Mouse (Mus musculus) midbrain, embryonic 14.5 days (tissue): ENCODE measurements around the gene Emsy. TPM values are rescaled to one million over a fixed set of nuclear protein-coding genes. Genes with fewer than 3 reads are reported as not detected.

Experiments
- ATAC-seq: fragments of 200-750 bp; cut with Nextera tagmentation; 2 replicates; pipeline ENCODE4 v1.8.0; 2017; ENCODE audit warnings: moderate number of reproducible peaks, moderate library complexity; ENCODE audit not compliant: low FRiP score, low TSS enrichment
- DNase-seq: peaks from one replicate; pipeline ENCODE4 v3.0.0-alpha.2; 2015
- H3K27ac ChIP-seq: fragments of 300-500 bp; sonication (generic); replicated peaks from 2 replicates; pipeline ENCODE4 v1.5.1; 2014; ENCODE audit warnings: mild to moderate bottlenecking, low read depth, low read length, moderate library complexity
- H3K27me3 ChIP-seq: fragments of 300-500 bp; sonication (generic); 2 replicates; pipeline ENCODE4 v1.6.1; 2014; ENCODE audit warnings: low read length, control low read depth, mixed read lengths; ENCODE audit not compliant: control insufficient read depth, insufficient read depth
- H3K36me3 ChIP-seq: fragments of 300-500 bp; sonication (generic); 2 replicates; pipeline ENCODE4 v1.6.1; 2014; ENCODE audit warnings: low read length, control low read depth; ENCODE audit not compliant: control insufficient read depth, insufficient read depth
- H3K4me1 ChIP-seq: fragments of 300-500 bp; sonication (generic); 2 replicates; pipeline ENCODE4 v1.6.1; 2014; ENCODE audit warnings: mild to moderate bottlenecking, antibody characterized with exemption, low read length, control low read depth; ENCODE audit not compliant: control insufficient read depth, insufficient read depth
- H3K4me2 ChIP-seq: fragments of 300-500 bp; sonication (generic); 2 replicates; pipeline ENCODE4 v1.6.1; 2014; ENCODE audit warnings: mild to moderate bottlenecking, low read length, moderate library complexity
- H3K4me3 ChIP-seq: fragments of 300-500 bp; sonication (generic); replicated peaks from 2 replicates; pipeline ENCODE4 v1.5.1; 2014; ENCODE audit warnings: low read depth, low read length
- H3K9ac ChIP-seq: fragments of 300-500 bp; sonication (generic); replicated peaks from 2 replicates; pipeline ENCODE4 v1.6.1; 2014; ENCODE audit warnings: mild to moderate bottlenecking, low read length, moderate library complexity
- H3K9me3 ChIP-seq: fragments of 300-500 bp; sonication (generic); 2 replicates; pipeline ENCODE4 v1.6.1; 2016; ENCODE audit warnings: low read length, control low read depth, mixed read lengths; ENCODE audit not compliant: control insufficient read depth
- WGBS: fragments of 180-500 bp; shearing (Covaris S2); extraction: QIAGEN DNeasy Blood & Tissue Kit; methylation state at CpG from one replicate; pipeline ENCODE4 v1.1.7; 2014; 5-methylcytosine and 5-hydroxymethylcytosine counted together
- polyA plus RNA-seq: library from polyadenylated mRNA; unstranded; fragments of >200 nt; fragmentation: Nextera tagmentation; extraction: Ambion mirVana; gene quantifications from 2 replicates; pipeline ENCODE4 v1.2.1, GENCODE M21; 2014

Emsy gene
- 48.3 and 67.7 TPM in 2 replicates for polyA plus RNA-seq

DNA sequence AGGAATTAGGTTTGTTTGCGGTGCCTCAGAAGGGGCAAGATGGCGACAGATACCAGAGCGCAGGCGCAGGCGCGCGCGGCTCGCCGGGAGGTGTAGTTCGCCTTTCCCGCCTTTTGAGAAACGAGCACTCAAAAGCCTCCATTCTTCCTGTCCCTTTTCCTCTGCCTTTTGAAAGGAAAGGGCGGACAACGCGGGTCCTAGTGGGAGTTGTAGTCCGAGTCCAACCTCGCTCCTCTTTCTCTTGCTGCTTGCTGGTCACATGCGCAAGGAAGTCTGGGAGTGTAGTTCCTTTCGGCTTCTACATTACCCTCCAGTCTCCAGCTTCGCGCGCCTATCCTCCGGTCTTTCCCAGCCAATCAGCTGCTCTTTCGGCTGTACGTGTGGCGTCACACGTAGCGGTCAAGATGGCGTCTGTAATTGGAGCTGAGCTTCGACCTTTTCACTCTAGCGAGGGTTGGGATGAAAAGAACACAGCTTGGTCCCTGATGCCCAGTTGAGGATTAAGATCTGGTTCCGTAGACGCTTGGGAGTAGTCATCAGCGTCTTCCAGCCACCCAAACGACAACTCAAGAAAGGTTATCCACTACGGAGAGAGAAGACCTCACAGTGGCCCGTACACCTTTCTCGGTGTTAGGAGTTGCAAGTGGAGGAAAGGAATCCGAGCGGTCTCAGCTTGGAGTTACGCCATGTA is at the start of gene Emsy:
Gene Emsy (minus strand): TSS at position 253 of the 691 bp plus-strand sequence.
- H3K9me3 ChIP-seq, result no peaks in the 10 kb centered on the region
- DNase-seq (peak; percentile 98), ATAC-seq (peak; percentile 95)
- H3K9ac ChIP-seq, result peak within 1 kb of the TSS; percentile 81
- peak within 1 kb of the TSS; percentile 93 for H3K4me3 ChIP-seq
- no peaks in the 10 kb centered on the region for H3K27me3 ChIP-seq
- peaks cover 19% of the 10 kb centered on the region for H3K36me3 ChIP-seq
- WGBS, result under 1% methylated on average over 42 of the region's 42 CpGs
- peak within 1 kb of the TSS; percentile 90 for H3K27ac ChIP-seq
- H3K4me1 ChIP-seq, result peaks cover 22% of the 10 kb centered on the region
- H3K4me2 ChIP-seq, result peak within 1 kb of the TSS; percentile 75

DNA sequence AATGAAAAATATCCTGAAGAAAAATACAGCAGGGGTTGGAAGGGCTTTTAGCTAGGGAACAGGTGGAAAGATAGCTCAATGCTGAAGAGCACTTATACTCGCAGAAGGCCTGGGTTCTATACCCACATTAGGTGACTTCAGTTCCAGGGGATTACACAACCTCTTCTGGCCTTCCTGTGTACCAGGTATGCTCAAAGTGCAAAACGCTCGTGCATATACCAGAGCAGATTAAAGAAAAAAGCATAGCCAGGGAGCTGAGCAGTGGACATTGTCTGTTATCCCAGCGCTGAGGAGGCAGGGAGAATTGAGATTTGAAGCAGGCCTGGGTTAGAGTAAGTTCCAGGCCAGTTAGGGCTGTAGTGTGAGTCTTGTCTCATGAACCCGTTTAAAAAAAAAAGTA is 47.7 kb upstream of the Emsy start:
- Histone ChIP-seq H3K4me3 (peak overlapping the region; percentile 98), H3K9ac (peak overlapping the region; percentile 86; the same call in 1 of the 2 replicates), H3K9me3 (no peaks in the 10 kb centered on the region), H3K27ac (no peak overlapping the region), H3K27me3 (no peaks in the 10 kb centered on the region), H3K4me2 (peak overlapping the region; percentile 70), H3K36me3 (no peaks in the 10 kb centered on the region), H3K4me1 (peaks cover 27% of the 10 kb centered on the region)
- DNase-seq, result no peak
- WGBS, result 56% methylated on average over 5 of the region's 5 CpGs
- no peak for ATAC-seq

DNA sequence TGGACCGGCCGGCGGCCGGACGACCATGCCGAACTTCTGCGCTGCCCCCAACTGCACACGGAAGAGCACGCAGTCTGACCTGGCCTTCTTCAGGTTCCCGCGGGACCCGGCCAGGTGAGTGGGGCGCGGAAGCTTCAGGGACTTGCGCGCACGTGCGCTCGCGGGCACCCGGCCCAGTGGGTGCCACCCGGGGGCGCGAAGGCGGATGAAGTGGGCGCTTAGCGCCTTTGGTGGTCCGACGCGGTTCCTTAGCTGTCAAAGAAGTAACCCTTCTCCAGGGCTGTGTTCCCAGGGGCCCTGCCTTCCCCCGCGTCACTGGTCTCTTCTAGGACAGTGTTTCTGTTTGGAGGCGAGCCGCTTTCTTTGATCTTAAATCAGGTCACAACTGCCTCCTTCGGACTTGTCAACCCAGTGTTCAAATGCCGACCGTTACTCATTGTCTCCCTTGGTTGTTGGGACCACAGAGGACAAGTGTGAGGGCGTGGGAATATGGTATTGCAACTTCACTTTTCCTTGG is 46.8 kb upstream of the Emsy start:
- WGBS, result under 1% methylated on average over 38 of the region's 38 CpGs
- DNase-seq (no peak), ATAC-seq (peak; percentile 18; the same call in 1 of the 2 replicates)
- peak overlapping the region; percentile 86 for H3K9ac ChIP-seq
- peak overlapping the region; percentile 98 for H3K4me3 ChIP-seq
- H3K36me3 ChIP-seq, result no peaks in the 10 kb centered on the region
- H3K27me3 ChIP-seq, result no peaks in the 10 kb centered on the region
- peaks cover 27% of the 10 kb centered on the region for H3K4me1 ChIP-seq
- no peaks in the 10 kb centered on the region for H3K9me3 ChIP-seq
- H3K27ac ChIP-seq, result peak overlapping the region; percentile 83
- peak overlapping the region; percentile 70 for H3K4me2 ChIP-seq

DNA sequence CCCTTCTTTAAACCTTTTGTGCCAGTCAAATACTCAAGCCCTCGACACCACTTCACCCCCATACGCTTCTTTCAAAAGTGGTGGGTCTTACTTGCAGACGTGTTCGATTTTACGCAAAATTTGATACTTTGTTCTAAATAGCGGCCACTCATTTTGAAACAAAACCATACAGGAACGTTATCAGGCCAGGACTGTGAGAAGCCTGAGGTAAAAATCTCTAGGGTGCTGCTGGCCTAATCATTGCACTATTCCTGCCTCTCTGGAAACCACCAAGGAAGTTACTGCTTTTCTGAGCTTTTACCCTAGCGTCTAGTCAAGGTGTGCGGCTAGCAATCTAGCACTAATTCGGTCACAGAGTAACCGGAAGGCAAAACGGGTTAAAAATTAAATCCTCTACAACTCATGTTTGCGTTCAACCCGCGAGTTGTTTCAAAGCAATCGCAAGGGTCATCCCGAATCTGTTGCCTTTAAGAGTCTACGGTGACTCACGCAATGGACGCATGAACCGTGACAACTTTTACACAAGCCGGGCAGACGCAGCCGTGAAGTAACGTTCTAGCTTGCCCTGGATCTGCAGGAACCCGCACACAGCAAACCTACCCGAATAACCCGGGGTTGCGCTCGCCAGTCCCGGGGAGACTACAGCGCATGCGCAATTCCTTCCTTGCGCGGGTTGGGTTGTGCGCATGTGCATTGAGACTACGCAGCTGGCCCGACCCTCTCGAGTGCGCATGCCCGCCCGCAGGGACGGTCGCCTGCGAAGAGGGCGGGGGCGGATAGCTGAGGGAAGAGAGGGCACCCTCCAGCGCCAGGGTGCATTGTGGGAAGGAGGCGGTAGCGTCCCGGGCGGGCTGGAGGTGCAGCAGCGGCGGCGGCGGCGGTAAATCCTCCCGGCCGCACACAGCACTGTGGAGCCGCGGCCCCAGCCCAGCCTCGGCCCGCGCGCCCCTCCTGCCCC is 46.0 kb upstream of the Emsy start, which contains the start of gene Thap12:
Gene Thap12 (plus strand): TSS at position 821 of the 958 bp plus-strand sequence.
- peak within 1 kb of the TSS; percentile 86 for H3K9ac ChIP-seq
- no peaks in the 10 kb centered on the region for H3K36me3 ChIP-seq
- peak; percentile 99 for ATAC-seq
- no peaks in the 10 kb centered on the region for H3K9me3 ChIP-seq
- no peaks in the 10 kb centered on the region for H3K27me3 ChIP-seq
- WGBS, result 2% methylated on average over 61 of the region's 65 CpGs
- DNase-seq, result peak; percentile 100
- H3K4me3 ChIP-seq, result peak within 1 kb of the TSS; percentile 98
- H3K4me2 ChIP-seq, result peak within 1 kb of the TSS; percentile 79
- peak within 1 kb of the TSS; percentile 83 for H3K27ac ChIP-seq
- H3K4me1 ChIP-seq, result peaks cover 27% of the 10 kb centered on the region

DNA sequence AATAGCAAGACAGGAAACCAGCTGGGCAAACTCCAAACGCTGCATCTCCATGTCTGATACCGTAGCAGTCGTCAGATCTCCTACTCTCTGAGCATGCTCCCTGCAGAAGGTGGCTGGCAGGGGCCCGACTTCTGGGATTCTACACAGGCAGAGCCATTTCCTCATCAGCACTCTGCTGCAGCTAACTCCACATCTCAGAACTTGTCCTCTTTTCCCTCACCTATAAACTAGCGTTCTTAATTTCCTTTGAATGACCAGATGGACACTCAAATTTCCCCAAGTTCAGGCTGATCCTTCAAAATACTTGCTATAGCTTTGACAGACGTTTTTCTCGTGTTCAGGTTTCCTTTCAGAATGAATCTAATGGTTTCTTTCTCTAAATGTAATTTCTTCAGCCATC is 45.2 kb upstream of the Emsy start:
- H3K4me3 ChIP-seq, result peak overlapping the region; percentile 98
- 59% methylated on average over 7 of the region's 7 CpGs for WGBS
- H3K27me3 ChIP-seq, result no peaks in the 10 kb centered on the region
- H3K27ac ChIP-seq, result no peak overlapping the region
- peaks cover 27% of the 10 kb centered on the region for H3K4me1 ChIP-seq
- no peak for ATAC-seq
- no peaks in the 10 kb centered on the region for H3K9me3 ChIP-seq
- no peaks in the 10 kb centered on the region for H3K36me3 ChIP-seq
- no peak for DNase-seq
- H3K9ac ChIP-seq, result peak overlapping the region; percentile 65
- H3K4me2 ChIP-seq, result peak overlapping the region; percentile 79

DNA sequence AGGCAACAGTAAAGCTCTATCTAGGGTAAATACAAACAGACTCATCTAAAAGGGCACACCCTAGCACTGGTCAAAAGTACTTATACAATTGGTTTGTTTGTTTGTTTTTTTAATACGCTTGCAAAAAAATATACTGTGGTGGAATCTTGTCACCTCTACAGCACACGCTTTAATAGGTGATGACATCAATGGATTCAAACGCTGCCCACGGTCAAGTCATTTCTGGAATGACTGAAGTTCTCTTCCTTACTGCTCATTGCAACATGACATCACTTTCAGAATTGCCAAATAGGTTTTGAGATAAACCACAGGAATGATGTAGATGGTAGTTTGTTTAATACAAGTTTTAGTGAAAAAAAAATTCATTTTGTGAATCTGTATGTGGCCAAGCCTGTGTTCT is 42.0 kb upstream of the Emsy start:
- no peak overlapping the region for H3K4me2 ChIP-seq
- WGBS, result 95% methylated on average over 4 of the region's 4 CpGs
- no peaks in the 10 kb centered on the region for H3K36me3 ChIP-seq
- H3K27me3 ChIP-seq, result no peaks in the 10 kb centered on the region
- H3K4me3 ChIP-seq, result no peak overlapping the region
- no peak overlapping the region for H3K9ac ChIP-seq
- H3K27ac ChIP-seq, result no peak overlapping the region
- no peak for DNase-seq
- H3K9me3 ChIP-seq, result no peaks in the 10 kb centered on the region
- peaks cover 8% of the 10 kb centered on the region for H3K4me1 ChIP-seq
- no peak for ATAC-seq

DNA sequence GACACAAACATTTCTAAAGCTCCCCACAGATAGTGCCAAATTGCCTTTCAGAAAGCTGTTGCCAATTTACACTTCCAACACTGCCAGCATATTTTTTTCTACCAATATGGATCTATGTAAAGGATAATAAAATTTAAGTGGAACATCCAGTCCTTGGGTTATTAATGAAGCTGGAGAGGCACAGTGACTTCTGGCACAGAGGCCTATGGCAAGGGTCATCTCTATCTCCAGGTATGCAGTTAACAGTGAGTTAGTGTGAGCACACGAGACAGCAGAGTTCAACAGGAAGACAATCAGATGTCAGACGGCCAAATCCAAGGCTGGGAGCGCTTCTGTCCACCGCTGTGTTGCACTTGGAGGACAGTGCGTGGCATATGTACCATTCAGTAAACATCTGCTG is 41.5 kb upstream of the Emsy start:
- H3K4me2 ChIP-seq, result no peak overlapping the region
- no peaks in the 10 kb centered on the region for H3K27me3 ChIP-seq
- no peaks in the 10 kb centered on the region for H3K36me3 ChIP-seq
- H3K9ac ChIP-seq, result no peak overlapping the region
- 69% methylated on average over 5 of the region's 5 CpGs for WGBS
- H3K27ac ChIP-seq, result no peak overlapping the region
- H3K4me1 ChIP-seq, result peaks cover 8% of the 10 kb centered on the region; the same call in 1 of the 2 replicates
- H3K4me3 ChIP-seq, result no peak overlapping the region
- DNase-seq, result no peak
- H3K9me3 ChIP-seq, result no peaks in the 10 kb centered on the region
- ATAC-seq, result no peak

DNA sequence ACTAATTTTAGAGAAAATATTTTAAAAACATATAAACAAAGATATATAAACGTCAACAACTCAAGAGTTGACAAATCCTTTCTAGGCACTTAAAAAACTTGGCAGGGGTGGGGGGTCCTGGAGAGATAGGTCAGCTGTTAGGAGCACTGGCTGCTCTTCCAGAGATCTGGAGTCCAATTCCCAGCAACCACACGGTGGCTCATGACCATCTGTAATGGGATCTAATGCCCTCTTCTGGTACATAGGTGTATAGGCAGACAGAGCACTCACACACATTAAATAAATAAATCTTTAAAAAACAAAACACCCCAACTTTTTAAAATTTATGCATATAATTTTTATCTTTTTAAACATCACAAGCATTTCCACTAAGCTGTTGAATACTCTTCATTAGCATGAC is 40.9 kb upstream of the Emsy start:
- no peak overlapping the region for H3K9ac ChIP-seq
- H3K4me2 ChIP-seq, result no peak overlapping the region
- H3K4me1 ChIP-seq, result peaks cover 8% of the 10 kb centered on the region; the same call in 1 of the 2 replicates
- H3K27ac ChIP-seq, result no peak overlapping the region
- WGBS, result 14% methylated on average over 2 of the region's 2 CpGs
- peak; percentile 50 for DNase-seq
- no peaks in the 10 kb centered on the region for H3K9me3 ChIP-seq
- no peak overlapping the region for H3K4me3 ChIP-seq
- no peak for ATAC-seq
- H3K36me3 ChIP-seq, result no peaks in the 10 kb centered on the region
- no peaks in the 10 kb centered on the region for H3K27me3 ChIP-seq
